Mouse (Mus musculus) right cerebral cortex, postnatal 4 days (tissue): ENCODE data around the gene Slc30a5.
A peak's percentile ranks its signal among the peaks of the same experiment; 100 is the strongest.
"Not testable (repeated sequence)": the region's sequence is repeated elsewhere in the genome, so short reads cannot be mapped to it uniquely, and the experiment has no call there.

ENCODE experiments used
- DNase-seq: peaks from one replicate; pipeline ENCODE4 v3.0.0-alpha.2; 2022

The Slc30a5 gene

DNA sequence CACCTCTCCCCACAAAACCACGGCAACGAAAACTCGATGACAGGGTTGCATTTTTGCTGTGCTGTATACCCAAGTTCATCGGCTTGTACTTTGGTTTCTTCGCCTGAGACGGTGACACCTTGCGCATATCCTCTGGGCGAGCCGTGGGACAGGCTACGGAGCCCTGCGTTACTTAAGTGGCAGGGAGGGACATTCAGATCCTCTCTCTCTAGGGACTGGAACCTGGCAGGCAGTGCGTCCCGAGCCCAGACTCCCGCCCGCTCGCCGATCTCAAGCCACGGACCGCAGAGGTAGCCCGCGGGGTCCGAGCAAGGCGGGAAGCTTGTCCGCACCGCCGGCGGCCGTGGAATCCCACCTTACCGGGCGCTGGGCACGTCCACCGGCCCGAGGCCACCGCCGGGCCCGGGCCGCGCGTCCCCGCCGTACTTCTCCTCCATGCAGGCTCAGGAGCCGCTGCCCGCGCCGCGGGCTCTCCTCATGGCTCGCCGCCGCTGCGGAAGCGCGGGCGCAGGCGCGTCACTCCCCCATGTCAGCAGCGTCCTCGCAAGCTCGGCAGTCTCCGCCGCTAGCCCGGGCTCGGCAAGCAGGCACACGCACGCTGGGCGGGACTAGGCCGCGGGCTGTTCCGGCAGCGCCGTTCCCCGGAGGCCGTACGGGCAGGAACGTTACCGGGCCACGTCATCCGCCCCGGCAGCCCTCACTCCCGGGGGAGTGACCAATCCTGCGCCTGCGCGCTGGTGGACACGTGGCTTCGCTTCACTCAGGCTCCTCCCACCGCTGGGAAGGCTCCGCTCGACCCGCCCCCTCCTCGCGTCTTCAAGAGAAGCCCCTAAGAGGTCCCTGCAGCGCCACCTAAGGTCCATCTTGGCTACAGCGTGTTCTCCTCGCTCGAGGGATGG lies at the start of gene Slc30a5:
TSS of gene Slc30a5 (minus strand) at position 687 of the 899 bp plus-strand sequence.
- DNase-seq = peak; percentile 100

DNA sequence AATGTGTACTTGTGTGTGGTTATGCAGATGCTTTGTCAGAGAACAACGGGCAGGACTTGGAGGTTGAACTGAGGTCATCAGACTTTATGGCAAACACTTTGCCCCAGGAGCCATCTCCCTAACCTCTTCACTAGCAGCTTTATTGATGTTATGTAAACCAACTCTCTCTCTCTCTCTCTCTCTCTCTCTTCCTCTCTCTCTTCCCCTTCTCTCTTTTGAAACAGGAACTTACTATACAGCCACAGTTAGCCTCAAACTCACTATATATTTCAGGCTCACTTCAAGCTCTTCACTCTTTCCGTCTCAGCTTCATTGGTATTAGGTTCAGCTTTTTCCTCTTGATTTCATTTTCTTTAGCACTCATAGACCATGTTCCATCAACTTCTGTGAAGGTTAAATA lies 48.7 kb upstream of the Slc30a5 start:
- no peak for DNase-seq

DNA sequence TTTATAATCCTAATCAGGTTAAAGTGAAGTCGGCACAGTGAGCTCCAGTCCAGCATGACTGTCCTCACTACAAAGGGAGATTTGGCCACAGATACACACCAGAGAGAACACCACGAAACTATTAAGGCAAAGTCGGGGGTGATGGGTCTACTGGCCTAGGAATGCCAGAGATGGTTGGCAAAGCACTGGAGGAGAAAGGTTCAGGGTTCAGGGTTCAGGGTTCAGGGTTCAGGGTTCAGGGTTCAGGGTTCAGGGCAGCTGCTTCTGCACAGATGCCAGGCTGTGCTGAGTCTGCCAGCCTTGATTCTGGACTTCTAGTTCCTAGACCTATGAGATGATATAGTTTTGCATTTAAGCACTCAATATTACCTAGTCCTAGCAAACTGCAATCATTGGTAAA lies 46.6 kb upstream of the Slc30a5 start:
- DNase-seq = no peak

DNA sequence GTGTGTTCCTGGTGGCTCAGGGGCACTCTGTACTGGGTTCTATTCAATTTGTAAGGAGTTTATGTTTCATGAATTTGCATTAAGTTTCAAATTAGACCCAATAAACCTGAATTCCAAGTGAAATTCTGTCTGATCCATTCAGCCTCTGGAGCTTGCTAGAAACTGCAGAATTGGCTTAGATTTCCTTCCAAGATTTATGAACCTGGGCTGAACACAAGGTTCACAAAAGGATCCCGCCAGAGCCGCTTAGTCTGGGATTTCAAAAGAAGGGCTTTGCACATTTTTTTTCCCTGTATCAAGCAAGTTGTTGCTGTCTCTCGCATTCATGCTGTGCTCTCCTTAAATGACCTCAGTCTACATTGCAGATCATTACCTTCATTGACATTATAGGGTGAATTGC lies 46.1 kb upstream of the Slc30a5 start:
- no peak for DNase-seq

DNA sequence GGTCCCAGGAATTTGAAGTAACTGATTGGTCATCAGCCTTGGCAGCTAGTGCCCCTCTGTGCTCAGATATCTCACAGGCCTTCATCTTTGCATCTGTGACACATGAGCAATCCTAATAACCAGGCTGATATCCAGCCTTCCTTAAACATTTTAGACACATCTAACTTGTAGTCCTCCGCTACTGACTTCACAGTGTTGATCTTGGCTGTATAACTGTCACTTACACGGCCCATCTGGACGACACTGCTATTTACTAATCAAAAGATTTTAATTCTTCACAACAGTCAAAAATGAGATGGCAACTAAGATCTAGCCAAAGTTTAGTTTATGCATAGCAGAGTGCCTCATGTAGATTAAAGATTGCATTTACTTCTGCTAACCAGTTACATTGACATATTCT lies 45.0 kb upstream of the Slc30a5 start:
- no peak for DNase-seq

DNA sequence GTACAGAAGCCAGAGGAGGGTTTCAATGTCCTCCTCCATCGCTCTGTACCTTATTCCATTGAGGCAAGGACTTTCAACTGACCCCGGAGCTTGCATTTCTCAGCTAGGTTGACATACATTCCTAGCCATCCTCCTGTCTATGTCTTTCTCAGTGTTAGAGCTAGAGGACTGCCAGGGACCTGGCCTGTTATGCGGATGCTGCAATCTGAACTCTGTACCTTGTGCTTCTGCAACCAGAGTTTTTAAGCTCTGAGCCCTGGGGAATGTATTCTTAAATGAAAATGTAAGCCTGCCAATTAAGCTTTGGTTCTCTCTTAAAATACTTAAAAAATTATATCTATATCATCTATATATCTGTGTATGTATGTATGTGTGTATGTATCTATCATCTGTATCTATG lies 44.5 kb upstream of the Slc30a5 start:
- no peak for DNase-seq

DNA sequence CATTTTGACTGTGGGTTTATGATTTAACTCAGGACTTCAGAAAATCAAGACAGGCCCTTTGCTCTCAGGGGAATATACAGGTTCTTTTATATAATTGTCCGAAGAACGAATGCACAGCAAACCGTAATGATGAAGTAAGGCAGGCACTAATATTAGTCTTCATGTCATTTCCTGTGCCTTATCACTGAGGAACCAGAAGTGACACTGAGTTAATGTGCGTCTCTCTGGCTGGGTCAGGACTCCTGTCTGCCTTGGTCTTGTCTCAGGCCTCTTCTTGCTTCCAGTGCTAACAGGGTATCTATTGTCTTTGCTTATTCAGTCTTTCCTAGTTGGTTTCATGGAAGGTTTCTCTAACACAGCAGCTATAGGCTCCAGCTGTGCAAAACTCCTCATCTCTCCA lies 41.9 kb upstream of the Slc30a5 start:
- no peak for DNase-seq

DNA sequence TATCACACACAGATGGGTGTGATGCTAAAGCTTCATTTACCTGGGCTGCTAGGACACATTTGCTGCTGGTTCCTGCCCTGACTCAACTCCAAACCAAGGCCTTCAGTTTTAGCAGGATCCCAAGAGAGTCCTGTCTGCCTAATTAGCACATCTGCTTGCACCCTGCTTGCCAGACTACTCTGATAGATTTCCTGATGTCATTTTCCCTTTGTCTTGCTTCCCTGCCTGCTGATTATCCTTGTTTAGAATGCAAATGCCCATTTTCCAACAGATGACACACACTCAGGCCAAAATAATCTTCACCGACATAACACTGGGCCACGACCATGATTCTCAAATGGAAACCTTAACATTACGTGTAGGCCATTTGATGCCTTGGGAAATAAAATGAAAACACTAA lies 41.4 kb upstream of the Slc30a5 start:
- no peak for DNase-seq

DNA sequence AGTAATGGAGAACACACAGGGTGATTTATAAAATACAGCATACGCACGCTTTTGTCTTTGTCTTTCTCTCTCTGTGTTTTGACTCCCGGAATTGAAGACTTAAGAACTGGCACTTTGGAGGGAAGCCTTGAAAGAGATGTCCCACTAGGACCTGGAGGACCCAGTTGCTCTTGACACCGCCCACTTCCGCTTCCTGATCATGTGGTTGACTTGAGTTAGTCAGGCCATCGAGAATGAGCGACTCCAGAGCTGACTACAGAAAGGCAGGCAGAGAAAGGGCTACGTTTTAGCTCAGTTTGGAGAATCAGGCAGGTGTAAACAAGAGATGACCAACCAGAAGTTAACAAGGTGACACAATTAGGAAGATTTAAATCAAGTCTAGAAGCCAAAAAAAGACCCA lies 40.3 kb upstream of the Slc30a5 start:
- no peak for DNase-seq

DNA sequence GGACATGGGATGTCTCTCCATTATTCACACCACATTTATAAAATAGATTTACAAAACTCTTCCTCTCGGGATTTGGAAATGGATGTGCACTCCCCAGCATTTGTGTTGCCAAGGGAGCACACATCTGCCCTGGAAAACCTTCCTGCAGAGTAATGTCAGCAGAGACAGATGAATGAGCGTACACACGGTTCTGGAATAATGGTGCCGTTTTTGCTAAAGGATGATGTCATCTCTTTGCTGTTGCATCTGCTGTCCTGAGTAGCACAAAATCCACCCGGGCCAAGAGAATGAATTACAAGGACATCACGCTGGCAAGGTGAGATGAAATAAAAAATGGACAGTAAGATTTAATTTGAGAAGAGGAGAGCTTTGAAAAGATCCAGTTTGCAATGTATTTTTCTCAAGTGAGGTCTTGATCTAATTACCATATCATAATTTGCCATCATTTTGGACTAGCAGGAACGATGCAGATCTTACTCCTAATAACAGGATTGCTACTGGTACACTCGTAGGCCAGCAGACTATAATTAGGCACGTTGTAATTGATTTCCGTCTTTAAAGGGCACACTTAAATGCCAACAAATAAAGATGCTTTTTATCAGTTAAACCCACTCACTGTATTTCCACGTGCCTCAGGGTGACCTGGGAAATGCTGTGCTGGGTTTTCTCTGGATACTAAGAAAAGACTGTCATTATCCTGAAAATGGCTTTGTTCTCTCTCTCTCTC lies 38.4 kb upstream of the Slc30a5 start:
- no peak for DNase-seq

DNA sequence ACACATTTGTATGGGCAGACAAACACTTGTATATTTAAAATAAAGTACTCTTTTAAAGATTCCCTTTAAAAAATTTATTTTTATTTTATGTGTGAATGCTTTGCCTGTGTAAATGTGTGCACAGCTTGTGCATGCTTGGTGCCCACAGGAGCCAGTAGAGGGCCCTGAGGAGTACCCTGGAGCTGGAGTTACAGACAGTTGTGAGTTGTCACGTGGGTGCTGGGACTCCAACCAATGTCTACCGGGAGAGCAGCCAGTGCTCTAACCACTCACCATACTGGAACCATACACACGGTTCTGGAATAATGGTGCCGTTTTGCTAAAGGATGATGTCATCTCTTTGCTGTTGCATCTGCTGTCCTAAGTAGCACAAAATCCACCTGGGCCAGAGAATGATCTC lies 36.6 kb upstream of the Slc30a5 start:
- DNase-seq = no peak

DNA sequence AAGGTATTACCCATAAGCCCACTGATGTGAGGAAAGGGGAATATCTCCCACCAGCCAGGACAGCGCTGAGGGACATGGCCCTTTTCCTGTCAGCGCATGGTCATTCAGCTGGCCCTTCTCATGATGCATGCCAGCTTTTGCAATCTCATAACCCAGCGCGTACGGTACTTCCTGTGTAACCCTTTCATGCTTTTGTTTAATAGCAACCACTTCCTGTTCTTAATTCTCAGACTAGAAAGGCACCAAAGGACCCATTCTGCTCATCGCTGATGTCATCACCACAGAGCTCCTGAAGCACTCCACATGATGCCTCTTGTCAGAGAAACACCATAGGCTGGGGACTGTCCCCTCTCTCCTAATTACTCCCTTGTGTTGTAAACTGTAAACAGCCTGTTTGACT lies 33.1 kb upstream of the Slc30a5 start:
- no peak for DNase-seq

DNA sequence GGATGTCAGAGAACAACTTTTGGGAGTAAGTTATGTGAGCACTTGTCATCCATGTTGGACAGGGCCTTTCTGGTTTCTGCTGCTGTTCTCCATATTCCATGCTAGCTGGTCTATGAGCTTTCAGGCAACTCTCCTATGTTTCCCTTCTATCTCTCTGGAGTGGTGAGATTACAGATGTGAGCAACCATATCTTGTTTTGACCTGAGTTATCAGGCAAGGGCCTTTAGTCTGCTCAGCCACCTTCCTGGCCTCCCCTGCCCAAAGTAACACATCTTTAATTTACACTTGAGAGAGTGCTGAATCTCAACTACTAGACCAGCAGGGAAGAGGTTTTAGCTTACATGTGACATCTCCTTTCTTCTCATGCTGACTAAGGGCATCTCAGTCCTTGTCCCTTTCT lies 32.5 kb upstream of the Slc30a5 start:
- no peak for DNase-seq

DNA sequence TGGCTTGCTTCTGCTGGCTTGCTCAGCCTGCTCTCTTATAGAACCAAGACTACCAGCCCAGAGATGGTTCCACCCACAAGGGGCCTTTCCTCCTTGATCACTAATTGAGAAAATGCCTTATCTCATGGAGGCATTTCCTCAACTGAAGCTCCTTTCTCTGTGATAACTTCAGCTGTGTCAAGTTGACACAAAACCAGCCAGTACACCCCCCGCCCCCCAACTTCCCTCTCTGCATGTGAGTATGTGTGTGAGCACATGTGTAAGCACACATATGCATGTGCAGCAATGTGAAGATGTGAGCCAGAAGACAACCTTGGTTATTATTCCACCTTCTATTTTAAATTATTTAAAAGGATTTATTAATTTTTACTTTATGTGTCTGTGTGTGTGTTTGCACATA lies 30.7 kb upstream of the Slc30a5 start:
- not testable (repeated sequence) for DNase-seq

DNA sequence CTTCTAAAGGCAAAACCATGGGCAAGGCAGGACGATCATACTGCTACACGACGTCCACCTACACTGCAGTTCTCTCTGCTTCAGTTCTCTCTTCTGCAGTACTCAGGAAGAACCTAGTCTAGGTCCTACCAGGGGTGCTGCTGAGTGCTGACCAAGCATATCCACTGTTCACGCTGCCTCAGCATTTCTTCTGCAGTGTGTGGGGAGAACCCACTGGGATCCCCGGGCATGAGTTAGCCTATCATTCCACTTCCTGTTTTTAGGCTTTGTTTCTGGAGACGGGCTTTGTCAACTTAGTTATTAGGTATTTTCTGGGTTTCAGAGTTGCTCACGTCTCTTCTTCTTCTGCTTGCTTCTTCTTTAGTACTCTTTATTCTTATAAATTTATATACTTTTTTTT lies 25.9 kb upstream of the Slc30a5 start:
- no peak for DNase-seq

DNA sequence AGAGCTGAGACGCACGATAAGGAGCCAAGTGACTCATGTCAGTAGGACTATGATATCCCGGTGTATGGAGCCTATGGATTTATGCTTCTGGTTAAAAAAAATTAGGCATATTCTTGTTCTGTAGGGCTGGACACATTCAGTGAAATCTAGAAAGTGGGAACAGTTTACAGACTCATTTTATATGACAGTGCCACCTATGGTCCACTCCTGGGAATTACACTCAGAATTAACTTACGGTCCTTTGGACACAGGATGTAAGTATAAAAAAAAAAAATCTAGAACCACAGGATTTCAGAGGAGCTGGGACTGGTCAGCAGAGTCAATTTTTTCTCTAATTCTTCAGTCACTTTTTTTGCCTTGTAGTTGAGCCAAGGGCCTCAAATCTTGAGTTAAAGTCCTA lies 20.9 kb upstream of the Slc30a5 start:
- peak; percentile 21 for DNase-seq

DNA sequence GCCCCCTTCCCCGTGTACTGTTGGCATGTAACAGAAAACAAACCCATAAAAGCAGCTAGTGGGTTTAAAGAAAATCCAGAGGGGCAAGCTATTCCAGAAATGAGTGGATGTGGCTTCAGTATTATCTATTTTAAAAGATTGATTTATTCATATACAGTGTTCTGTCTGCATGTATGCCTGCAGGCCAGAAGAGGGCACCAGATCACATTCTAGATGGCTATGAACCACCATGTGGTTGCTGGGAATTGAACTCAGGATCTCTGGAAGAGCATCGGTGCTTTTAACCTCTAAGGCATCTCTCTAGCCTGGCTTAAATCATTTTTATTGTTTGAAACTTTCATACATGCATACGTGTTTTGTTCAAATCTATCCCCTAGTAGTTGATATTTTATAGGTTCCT lies 19.9 kb upstream of the Slc30a5 start:
- no peak for DNase-seq

DNA sequence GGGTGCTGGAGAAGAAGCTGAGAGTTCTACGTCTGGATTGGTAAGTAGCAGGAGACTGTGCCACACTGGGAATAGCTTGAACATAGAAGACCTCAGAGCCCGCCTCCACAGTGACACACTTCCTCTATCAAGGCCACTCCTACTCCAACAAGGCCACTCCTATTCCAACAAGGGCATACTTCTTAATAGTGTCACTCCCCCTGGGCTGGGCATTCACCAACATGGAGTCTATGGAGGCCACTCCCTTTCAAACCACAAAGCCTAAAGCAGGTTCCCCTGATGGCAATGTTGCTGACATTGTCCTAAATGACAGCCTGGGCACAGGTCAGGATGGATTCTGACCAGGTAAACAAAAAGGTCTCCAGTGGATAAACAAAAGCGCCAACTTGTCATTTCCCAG lies 15.9 kb upstream of the Slc30a5 start:
- DNase-seq = no peak

DNA sequence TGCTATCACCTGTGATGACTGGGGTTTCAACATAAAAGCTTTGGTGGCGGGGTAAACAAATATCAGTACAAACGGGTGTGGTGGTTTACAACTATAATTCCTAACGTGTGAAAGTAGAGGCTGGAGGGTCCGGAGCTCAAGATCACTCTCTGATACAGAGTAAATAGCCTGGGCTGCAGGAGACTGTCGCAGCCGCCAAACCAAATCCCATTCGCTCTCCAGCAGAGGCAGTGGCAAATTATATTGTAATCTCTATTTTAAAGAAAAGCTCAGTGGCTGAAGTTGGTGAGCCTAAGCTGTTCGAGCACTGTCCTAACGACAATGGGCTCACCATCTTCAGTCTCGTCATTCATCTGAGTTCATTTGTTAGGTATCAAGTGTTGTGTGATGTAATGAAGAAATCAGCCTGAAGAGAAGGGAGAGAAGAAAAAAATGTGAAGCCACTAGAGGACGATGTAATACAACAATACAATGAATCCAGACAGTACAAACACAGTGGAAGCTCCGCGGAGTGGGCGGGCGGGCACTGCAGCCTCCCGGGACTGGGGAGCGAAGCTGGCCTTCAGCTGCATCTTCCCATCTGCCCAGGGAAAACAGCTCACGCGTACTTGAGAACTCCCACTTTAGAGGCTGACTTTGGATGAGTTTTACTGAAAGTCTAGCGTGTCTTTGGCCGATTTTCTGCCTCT lies 13.8 kb upstream of the Slc30a5 start:
- peak; percentile 54 for DNase-seq

DNA sequence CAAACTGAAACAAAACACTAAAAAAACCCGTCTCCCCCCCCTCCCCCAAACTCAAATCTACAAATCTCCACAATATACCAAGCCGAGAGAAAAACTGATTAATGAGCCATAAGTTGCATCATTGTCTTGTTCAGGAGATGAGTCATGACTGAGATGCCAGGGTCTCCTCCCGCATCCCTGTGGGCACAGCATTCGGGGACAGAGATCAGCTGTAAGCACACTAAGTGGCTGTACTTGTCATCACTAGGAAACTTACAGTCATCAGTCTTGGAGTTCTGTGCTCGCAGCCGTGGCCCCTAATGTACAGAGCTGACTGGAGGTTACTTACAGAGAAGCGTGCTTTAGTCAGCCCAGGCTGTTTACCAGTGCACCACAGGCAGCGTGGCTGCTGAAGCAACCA lies 13.0 kb upstream of the Slc30a5 start:
- no peak for DNase-seq

DNA sequence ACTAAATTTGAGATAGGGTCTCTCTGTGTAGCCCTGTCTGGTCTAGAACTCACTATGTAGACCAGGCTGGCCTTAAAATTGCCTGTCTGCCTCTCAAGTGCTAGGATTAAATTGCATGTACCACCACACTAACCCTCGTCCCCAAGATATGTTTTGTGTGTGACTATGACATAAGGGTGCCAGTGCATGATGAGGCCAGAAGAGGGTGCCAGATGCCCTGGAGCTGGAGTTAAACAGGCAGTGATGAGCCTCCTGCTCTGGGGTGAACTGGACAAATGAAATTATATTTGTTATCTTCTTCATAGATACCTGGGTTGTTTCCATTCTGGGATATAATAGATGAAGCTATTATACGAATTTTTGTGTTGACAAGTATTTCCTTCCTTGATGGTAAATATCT lies 10.7 kb upstream of the Slc30a5 start:
- no peak for DNase-seq

DNA sequence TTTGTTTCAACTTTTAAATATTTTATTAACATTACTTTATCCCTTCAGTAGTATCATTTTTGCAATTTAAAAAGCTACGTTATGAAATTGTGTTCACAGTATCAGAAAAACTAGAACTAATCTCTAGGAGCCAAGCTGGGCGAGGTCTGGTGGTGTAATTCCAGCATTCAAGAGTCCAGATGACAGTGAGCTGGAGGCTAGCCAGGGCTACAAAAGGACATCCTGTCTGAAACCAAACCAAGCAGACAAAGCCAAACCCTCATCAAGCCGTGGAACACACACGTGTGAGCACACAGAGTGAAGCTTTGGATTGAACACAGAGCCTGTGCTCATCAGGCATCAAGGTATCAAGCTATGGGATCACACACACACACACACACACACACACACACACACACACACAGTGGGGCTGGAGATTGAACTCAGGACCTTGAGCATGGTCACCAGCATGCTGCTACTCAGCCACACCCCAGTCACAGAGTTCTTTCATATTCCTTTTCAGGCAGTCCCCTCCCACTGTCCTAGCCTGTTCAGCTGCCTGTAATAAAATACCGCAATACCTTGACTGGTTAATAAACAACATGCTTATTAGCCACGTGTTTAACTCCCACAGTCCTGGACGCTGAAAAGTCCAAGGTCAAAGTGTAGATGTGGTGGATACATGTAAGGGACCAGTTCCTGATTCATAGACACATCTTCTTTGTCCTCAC lies 9.9 kb upstream of the Slc30a5 start:
- no peak for DNase-seq

DNA sequence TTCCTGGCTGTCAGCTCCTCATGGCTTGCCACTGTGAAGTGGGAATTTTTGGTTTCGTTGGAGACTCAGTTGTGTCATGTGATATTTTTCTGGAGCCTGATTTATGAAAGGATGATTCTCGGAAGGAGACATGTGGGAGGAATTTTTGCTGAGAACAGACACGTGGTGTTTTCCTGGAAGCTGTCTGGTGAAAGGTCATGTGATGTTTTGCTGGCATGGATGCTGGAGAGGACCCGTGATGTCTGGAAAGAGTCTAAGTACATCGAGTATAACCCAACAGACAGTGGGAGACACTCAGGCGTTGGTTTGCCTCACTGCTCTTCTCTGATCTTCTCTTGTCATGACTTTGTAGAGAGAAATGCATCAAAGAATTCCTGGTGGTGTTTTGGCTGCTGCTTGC lies 8.5 kb upstream of the Slc30a5 start:
- no peak for DNase-seq
